Mouse (Mus musculus): ENCODE measurements around the gene Aars2.

Aars2 gene

GRCm38 (mm10) chr17:45544001-45544872 is 37.6 kb downstream of the Aars2 start:
- DNase-seq: peak; percentile 76

GRCm38 (mm10) chr17:45544873-45545277 is 38.2 kb downstream of the Aars2 start:
- DNase-seq: peak; percentile 66

- peak; percentile 65 for DNase-seq
These were observed 38.8 kb downstream of the Aars2 start for GRCm38 (mm10) chr17:45545278-45545961.

GRCm38 (mm10) chr17:45546941-45547340 is 40.3 kb downstream of the Aars2 start:
- peak; percentile 84 for DNase-seq

GRCm38 (mm10) chr17:45547461-45548190 is 41.0 kb downstream of the Aars2 start:
- peak; percentile 69 for DNase-seq

GRCm38 (mm10) chr17:45548541-45549512 is 42.2 kb downstream of the Aars2 start:
- peak; percentile 82 for DNase-seq

GRCm38 (mm10) chr17:45549617-45550181 is 43.1 kb downstream of the Aars2 start, which contains the start of gene Tmem151b:
Gene Tmem151b, minus strand, starts transcription at chr17:45549677.
- DNase-seq: peak; percentile 80

GRCm38 (mm10) chr17:45550253-45550652 is 43.6 kb downstream of the Aars2 start:
- DNase-seq: peak; percentile 68

GRCm38 (mm10) chr17:45551249-45551796 is 44.7 kb downstream of the Aars2 start:
- peak; percentile 51 for DNase-seq

GRCm38 (mm10) chr17:45551816-45552451 is 45.3 kb downstream of the Aars2 start:
- peak; percentile 85 for DNase-seq

- DNase-seq: peak; percentile 51
These were observed 46.4 kb downstream of the Aars2 start for GRCm38 (mm10) chr17:45553065-45553464.

GRCm38 (mm10) chr17:45554420-45554819 is 47.8 kb downstream of the Aars2 start:
- DNase-seq: peak; percentile 34

- DNase-seq: peak; percentile 91
These were observed 48.9 kb downstream of the Aars2 start, which contains the start of gene Nfkbie for GRCm38 (mm10) chr17:45555452-45556106. Gene Nfkbie, plus strand, starts transcription at chr17:45555703.

GRCm38 (mm10) chr17:45556107-45556489 is 49.5 kb downstream of the Aars2 start:
- peak; percentile 64 for DNase-seq

- no peak for DNase-seq
These were observed 50.0 kb downstream of the Aars2 start for GRCm38 (mm10) chr17:45556514-45557245.

GRCm38 (mm10) chr17:45557246-45557824 is 50.7 kb downstream of the Aars2 start:
- peak; percentile 45 for DNase-seq

- peak; percentile 60 for DNase-seq
These were observed 51.6 kb downstream of the Aars2 start for GRCm38 (mm10) chr17:45557998-45558862.
